Comparison of ENCODE assay signal across 9 mouse cellular contexts in the genomic region with DNA sequence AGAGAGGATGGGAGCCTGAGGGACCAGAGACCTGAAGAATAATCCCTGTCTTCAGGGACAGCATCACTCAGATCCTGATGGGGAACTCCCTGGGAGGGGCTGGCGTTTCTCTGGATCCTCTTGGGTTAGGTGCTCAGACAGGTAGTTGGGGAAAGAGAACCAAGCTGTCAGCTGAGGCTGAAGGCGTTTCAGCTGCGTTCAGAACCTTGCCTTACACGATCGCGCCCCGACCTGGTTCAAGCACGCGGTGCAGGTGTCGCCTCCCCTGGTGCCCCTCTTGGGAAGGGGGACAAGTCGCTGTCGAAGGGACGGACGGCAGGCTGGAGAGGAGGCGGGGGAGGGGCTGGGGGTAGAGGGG. TPM values are rescaled to one million over a fixed set of nuclear protein-coding genes. Genes with fewer than 3 reads are reported as not detected.
DNase-seq lines count a peak whose midpoint lies in the region; ATAC-seq and TF ChIP-seq lines count a peak whose summit lies in the region.
"Had no signal": no experiment of that assay in that cellular context is flagged by ENCODE, and none has a peak within 500 bp of the region (broad histone marks: within the 10 kb centered on the region; RNA-seq: fewer than 3 reads in every experiment).

No protein-coding gene starts in this region.

- TF ChIP-seq EP300 in lung, postnatal 0 days (IDR thresholded peaks at IDR 0.05): no peak
- no peak for TF ChIP-seq EP300 in stomach, postnatal 0 days (optimal IDR thresholded peaks at IDR 0.05)

- TF ChIP-seq CTCF in lung, postnatal 0 days (IDR thresholded peaks at IDR 0.05): no peak
- no peak for TF ChIP-seq CTCF in stomach, postnatal 0 days (IDR thresholded peaks at IDR 0.05; ENCODE audit: low read depth)

- H3K27me3 ChIP-seq in lung, postnatal 0 days (replicated peaks; ENCODE audit: insufficient read depth, low read length): peaks cover 53% of the 10 kb centered on the region
- peaks cover 40% of the 10 kb centered on the region for H3K27me3 ChIP-seq in limb, embryonic 14.5 days (ENCODE audit: control insufficient read depth, insufficient read depth, low read length)
- peaks cover 23% of the 10 kb centered on the region for H3K27me3 ChIP-seq in stomach, postnatal 0 days (ENCODE audit: control insufficient read depth, insufficient read depth, low read length)

- peak overlapping the region; percentile 34; the same call in 1 of the 2 replicates for H3K4me3 ChIP-seq in lung, postnatal 0 days (ENCODE audit: low read depth, low read length)
- H3K4me3 ChIP-seq in limb, embryonic 14.5 days (replicated peaks; ENCODE audit: low read length): peak overlapping the region; percentile 58
- H3K4me3 ChIP-seq in stomach, postnatal 0 days (ENCODE audit: low read depth, low read length): peak overlapping the region; percentile 39; the same call in 1 of the 2 replicates
- H3K4me3 ChIP-seq: erythroblast, embryonic 14.5 days had no signal

- H3K36me3 ChIP-seq in lung, postnatal 0 days (ENCODE audit: insufficient read depth, low read length): no peaks in the 10 kb centered on the region
- no peaks in the 10 kb centered on the region for H3K36me3 ChIP-seq in limb, embryonic 14.5 days (ENCODE audit: control insufficient read depth, insufficient read depth, low read length)
- no peaks in the 10 kb centered on the region for H3K36me3 ChIP-seq in stomach, postnatal 0 days (ENCODE audit: control insufficient read depth, insufficient read depth, low read length)

- no peak for ATAC-seq in lung, postnatal 0 days
- no peak for ATAC-seq in limb, embryonic 14.5 days (ENCODE audit: low FRiP score, low read depth)
- ATAC-seq in stomach, postnatal 0 days (ENCODE audit: low FRiP score, low TSS enrichment): no peak

- H3K27ac ChIP-seq in lung, postnatal 0 days (ENCODE audit: low read length): no peak overlapping the region
- no peak overlapping the region for H3K27ac ChIP-seq in limb, embryonic 14.5 days (replicated peaks; ENCODE audit: low read depth, low read length)
- H3K27ac ChIP-seq in stomach, postnatal 0 days (replicated peaks): no peak overlapping the region

- H3K9me3 ChIP-seq in lung, postnatal 0 days (ENCODE audit: low read length): no peaks in the 10 kb centered on the region
- H3K9me3 ChIP-seq in limb, embryonic 14.5 days (ENCODE audit: control insufficient read depth, low read length): no peaks in the 10 kb centered on the region
- H3K9me3 ChIP-seq in stomach, postnatal 0 days (ENCODE audit: control insufficient read depth, low read length): no peaks in the 10 kb centered on the region

- peak; percentile 50 to 64 for DNase-seq in cerebellum, postnatal 14 days
- no peak for DNase-seq in cerebellum, adult 18-20 months
- DNase-seq in lung, postnatal 0 days (ENCODE audit: low spot score): no peak
- no peak for DNase-seq in lung, postnatal 14 days
- DNase-seq in limb, embryonic 14.5 days (ENCODE audit: low spot score): no peak
- no peak for DNase-seq in stomach, postnatal 0 days (ENCODE audit: low spot score)
- no peak for DNase-seq in right cerebral cortex, postnatal 25 days
- DNase-seq in urinary bladder, adult 18-20 months (ENCODE audit: low spot score in 2 of 2): no peak

- WGBS in lung, postnatal 0 days: under 1% methylated on average over 10 of the region's 15 CpGs
- WGBS in limb, embryonic 14.5 days: 0% methylated on average over 12 of the region's 15 CpGs
- WGBS in stomach, postnatal 0 days: 2% methylated on average over 15 of the region's 15 CpGs

- H3K4me1 ChIP-seq in lung, postnatal 0 days (ENCODE audit: insufficient read depth, low read depth, low read length): peaks cover 9% of the 10 kb centered on the region; the same call in 1 of the 2 replicates
- H3K4me1 ChIP-seq in limb, embryonic 14.5 days (ENCODE audit: control insufficient read depth, insufficient read depth, low read length): peaks cover 29% of the 10 kb centered on the region
- H3K4me1 ChIP-seq in stomach, postnatal 0 days (replicated peaks; ENCODE audit: control insufficient read depth, insufficient read depth): peaks cover 4% of the 10 kb centered on the region; the same call in 1 of the 2 replicates

- no peak for TF ChIP-seq POLR2A in limb, embryonic 14.5 days (IDR thresholded peaks at IDR 0.05; ENCODE audit: borderline replicate concordance, extremely low read depth, insufficient read depth, insufficient read length)

- H3K9ac ChIP-seq in lung, postnatal 0 days (replicated peaks; ENCODE audit: low read depth): no peak overlapping the region
- peak overlapping the region; percentile 53 for H3K9ac ChIP-seq in limb, embryonic 14.5 days (ENCODE audit: low read depth, low read length, severe bottlenecking)
- H3K9ac ChIP-seq in stomach, postnatal 0 days (ENCODE audit: low read length): no peak overlapping the region

- H3K4me2 ChIP-seq in lung, postnatal 0 days (replicated peaks; ENCODE audit: low read depth, low read length): peak overlapping the region; percentile 56
- H3K4me2 ChIP-seq in limb, embryonic 14.5 days (replicated peaks; ENCODE audit: low read depth, low read length, severe bottlenecking): peak overlapping the region; percentile 86
- peak overlapping the region; percentile 67 for H3K4me2 ChIP-seq in stomach, postnatal 0 days (replicated peaks; ENCODE audit: low read depth)

RNA-seq across cellular contexts. Expression of gene Tmem200c, which starts 10.2 kb away (rescaled TPM):
- polyA plus RNA-seq in lung, postnatal 0 days (2015; fragmentation: Nextera tagmentation; extraction: Ambion mirVana): 0.11 TPM in 1 of 2 replicates, not detected in the other
- polyA plus RNA-seq in limb, embryonic 14.5 days (2012; rRNA removed): 1.7 and 2.4 TPM in 2 replicates
- 1.3 and 1.5 TPM in 2 replicates for polyA plus RNA-seq in limb, embryonic 14.5 days (2014; fragmentation: Nextera tagmentation; extraction: Ambion mirVana)
- 0.15 and 0.16 TPM in 2 replicates for polyA plus RNA-seq in stomach, postnatal 0 days (2015; fragmentation: Nextera tagmentation; extraction: Ambion mirVana)
- polyA plus RNA-seq: erythroblast, embryonic 14.5 days had no signal

Comparison
In these comparisons a context has a peak if more than half of its experiments do, and no peak if none do; other contexts are left out.
1. DNase-seq: peak in cerebellum, postnatal 14 days (2 of 2); none in cerebellum, adult 18-20 months (0 of 2), lung, postnatal 0 days (single experiment), lung, postnatal 14 days (single experiment), limb, embryonic 14.5 days (single experiment), stomach, postnatal 0 days (single experiment), right cerebral cortex, postnatal 25 days (single experiment) and urinary bladder, adult 18-20 months (0 of 2).
2. Peak in every context shown above with its lines, with median percentiles within 50 percentile points of each other: H3K4me2 ChIP-seq and H3K4me3 ChIP-seq.